Mouse (Mus musculus) ES-Bruce4 (cell line): ENCODE data around the gene Foxs1. TPM values are rescaled to one million over a fixed set of nuclear protein-coding genes. Genes with fewer than 3 reads are reported as not detected.

Experiments
- H3K27ac ChIP-seq: 2 replicates; pipeline ENCODE4 v1.5.1; 2012; ENCODE audit warnings: low read length, inconsistent platforms; ENCODE audit not compliant: insufficient read depth
- H3K27me3 ChIP-seq: 2 replicates; pipeline ENCODE4 v1.6.1; 2012; ENCODE audit warnings: mild to moderate bottlenecking, low read length, inconsistent platforms; ENCODE audit not compliant: control insufficient read depth, poor library complexity, insufficient read depth, severe bottlenecking
- H3K36me3 ChIP-seq: 2 replicates; pipeline ENCODE4 v1.6.1; 2012; ENCODE audit warnings: inconsistent platforms, mild to moderate bottlenecking, low read length, moderate library complexity; ENCODE audit not compliant: control insufficient read depth, poor library complexity, insufficient read depth, severe bottlenecking
- H3K4me1 ChIP-seq: one replicate; pipeline ENCODE4 v1.8.1; 2011; ENCODE audit warnings: low read length; ENCODE audit not compliant: control insufficient read depth, insufficient read depth
- H3K4me3 ChIP-seq: 2 replicates; pipeline ENCODE4 v1.5.1; 2011; ENCODE audit warnings: low read depth, mild to moderate bottlenecking, low read length
- H3K9ac ChIP-seq: 2 replicates; pipeline ENCODE4 v1.6.1; 2012; ENCODE audit warnings: low read depth, mild to moderate bottlenecking, inconsistent platforms; ENCODE audit not compliant: poor library complexity, severe bottlenecking
- H3K9me3 ChIP-seq: replicated peaks from 2 replicates; pipeline ENCODE4 v1.6.1; 2012; ENCODE audit warnings: mild to moderate bottlenecking, low read length, inconsistent platforms; ENCODE audit not compliant: control insufficient read depth, poor library complexity, insufficient read depth, severe bottlenecking
- CTCF ChIP-seq: IDR thresholded peaks from one replicate; pipeline ENCODE4 v1.8.1; 2011; ENCODE audit warnings: low read depth, low read length
- EP300 ChIP-seq: IDR thresholded peaks from 2 replicates; pipeline ENCODE4 v1.6.1; 2011; ENCODE audit warnings: low read depth, low read length; ENCODE audit not compliant: insufficient read depth
- POLR2A ChIP-seq: IDR thresholded peaks from one replicate; pipeline ENCODE4 v1.8.1; 2011; ENCODE audit warnings: low read length; ENCODE audit not compliant: insufficient read depth
- polyA plus RNA-seq: library from polyadenylated mRNA; stranded (reverse); fragments of >200 nt; gene quantifications from 2 replicates; pipeline ENCODE4 v1.2.4, GENCODE M21; 2011; ENCODE audit warnings: low read depth; ENCODE audit not compliant: missing spikeins, insufficient read depth, insufficient read length

Foxs1 gene
- polyA plus RNA-seq, 1 experiment: not detected

DNA sequence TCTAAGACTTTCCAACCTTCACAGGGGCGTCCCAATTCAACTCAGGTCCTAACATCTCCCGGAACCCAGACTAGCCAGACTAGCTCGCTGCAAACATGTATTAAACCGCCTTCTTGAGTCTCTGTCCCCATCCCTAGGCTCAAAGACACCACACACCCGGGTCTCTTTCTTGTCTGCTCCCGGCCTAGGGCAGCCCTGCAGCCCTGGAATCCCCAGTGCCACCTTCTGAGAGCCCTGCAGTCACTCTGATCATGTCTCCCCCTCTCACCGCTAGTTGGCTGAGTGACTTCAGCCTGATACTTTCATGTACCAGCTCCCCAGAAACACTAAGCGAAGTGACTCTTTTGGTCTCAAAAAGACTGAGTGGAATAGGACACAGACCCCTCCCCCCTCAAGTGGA lies 10.6 kb upstream of the Foxs1 start:
- Histone ChIP-seq H3K9me3 (no peaks in the 10 kb centered on the region), H3K27ac (no peak overlapping the region), H3K9ac (peak overlapping the region; percentile 57; the same call in 1 of the 2 replicates), H3K4me1 (no peaks in the 10 kb centered on the region), H3K36me3 (no peaks in the 10 kb centered on the region), H3K27me3 (peaks cover 19% of the 10 kb centered on the region), H3K4me3 (peak overlapping the region; percentile 51)
- TF ChIP-seq EP300 (no peak), CTCF (no peak), POLR2A (no peak)

DNA sequence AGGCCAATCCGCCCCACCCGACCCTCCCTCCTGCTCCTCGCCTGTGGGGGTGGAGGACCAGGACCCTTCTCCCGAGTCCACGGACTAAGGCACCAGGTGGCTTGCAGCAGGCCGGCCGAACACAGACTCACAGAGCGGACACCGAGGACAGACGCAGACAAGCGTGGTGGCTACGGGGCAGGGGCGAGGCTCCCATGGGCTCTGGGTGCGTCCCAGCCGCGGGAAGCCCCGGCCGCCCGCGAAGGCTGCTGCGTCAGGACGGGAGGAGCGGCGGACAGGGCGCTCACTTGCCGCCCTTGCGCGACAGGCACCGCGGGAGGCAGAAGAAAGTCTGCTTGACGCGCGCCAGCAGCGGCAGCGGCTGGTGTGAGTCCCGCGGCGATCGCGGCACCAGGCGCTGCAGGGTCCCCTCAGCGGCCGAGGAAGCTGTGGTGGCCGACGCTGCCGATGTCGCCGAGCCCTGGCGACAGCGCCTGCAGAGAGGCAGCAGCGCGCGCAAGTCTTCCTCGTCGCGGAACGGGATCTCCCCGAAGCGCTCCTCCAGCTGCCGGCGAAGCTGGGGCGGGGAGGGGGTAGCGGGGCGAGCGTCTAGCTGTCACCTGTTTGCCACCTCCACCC lies 10.0 kb upstream of the Foxs1 start:
- Histone ChIP-seq H3K27ac (no peak overlapping the region), H3K4me1 (no peaks in the 10 kb centered on the region), H3K27me3 (peaks cover 19% of the 10 kb centered on the region), H3K9me3 (no peaks in the 10 kb centered on the region), H3K9ac (peak overlapping the region; percentile 57), H3K36me3 (no peaks in the 10 kb centered on the region), H3K4me3 (peak overlapping the region; percentile 51)
- no peak for TF ChIP-seq POLR2A
- no peak for TF ChIP-seq CTCF

DNA sequence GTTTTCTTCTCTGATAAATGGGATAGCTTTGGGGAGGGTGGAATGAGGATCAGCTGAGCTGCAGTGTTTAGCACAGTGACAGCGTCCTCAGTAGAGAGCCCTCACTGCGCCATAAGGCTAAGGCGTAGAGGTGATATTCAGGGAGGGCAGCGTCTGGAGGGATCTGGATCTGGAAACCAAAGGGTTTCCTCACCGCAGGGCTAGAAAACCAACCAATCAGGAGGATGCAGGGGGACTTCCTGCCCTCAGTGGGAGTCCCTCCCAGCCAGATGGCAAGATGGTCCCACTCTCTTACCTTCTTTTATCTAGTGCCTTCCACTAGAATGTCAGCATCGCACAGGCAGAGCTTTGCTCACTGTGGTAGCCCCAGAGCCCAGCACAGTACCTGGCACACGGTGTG lies 8.8 kb upstream of the Foxs1 start:
- no peak overlapping the region for H3K4me3 ChIP-seq
- no peaks in the 10 kb centered on the region for H3K9me3 ChIP-seq
- H3K27me3 ChIP-seq: peaks cover 19% of the 10 kb centered on the region
- TF ChIP-seq POLR2A (no peak), CTCF (no peak), EP300 (no peak)
- H3K9ac ChIP-seq: no peak overlapping the region
- H3K27ac ChIP-seq: no peak overlapping the region
- no peaks in the 10 kb centered on the region for H3K4me1 ChIP-seq
- no peaks in the 10 kb centered on the region for H3K36me3 ChIP-seq

DNA sequence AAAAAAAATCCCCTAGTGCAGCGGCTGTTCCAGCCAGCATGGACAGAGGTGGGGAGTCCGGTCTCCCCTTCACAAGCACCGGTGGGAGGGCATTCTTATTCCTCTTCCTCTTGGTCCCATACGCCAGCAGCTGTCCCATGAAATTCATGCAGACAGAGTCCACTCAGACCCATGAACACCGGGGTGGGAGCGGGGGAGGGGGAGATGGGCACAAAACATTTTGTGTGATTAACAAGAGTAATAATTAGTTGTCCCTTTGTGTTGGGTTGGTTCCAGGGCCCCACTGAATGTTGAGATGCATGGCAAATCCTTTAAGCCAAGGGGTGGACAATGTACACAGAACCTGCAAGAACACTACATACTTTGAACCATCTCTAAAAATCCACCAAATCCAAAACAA lies 8.1 kb upstream of the Foxs1 start:
- no peaks in the 10 kb centered on the region for H3K9me3 ChIP-seq
- peaks cover 19% of the 10 kb centered on the region for H3K27me3 ChIP-seq
- no peak overlapping the region for H3K4me3 ChIP-seq
- H3K4me1 ChIP-seq: no peaks in the 10 kb centered on the region
- no peak overlapping the region for H3K9ac ChIP-seq
- no peak overlapping the region for H3K27ac ChIP-seq
- no peaks in the 10 kb centered on the region for H3K36me3 ChIP-seq
- no peak for TF ChIP-seq POLR2A
- TF ChIP-seq CTCF: no peak
- TF ChIP-seq EP300: no peak

DNA sequence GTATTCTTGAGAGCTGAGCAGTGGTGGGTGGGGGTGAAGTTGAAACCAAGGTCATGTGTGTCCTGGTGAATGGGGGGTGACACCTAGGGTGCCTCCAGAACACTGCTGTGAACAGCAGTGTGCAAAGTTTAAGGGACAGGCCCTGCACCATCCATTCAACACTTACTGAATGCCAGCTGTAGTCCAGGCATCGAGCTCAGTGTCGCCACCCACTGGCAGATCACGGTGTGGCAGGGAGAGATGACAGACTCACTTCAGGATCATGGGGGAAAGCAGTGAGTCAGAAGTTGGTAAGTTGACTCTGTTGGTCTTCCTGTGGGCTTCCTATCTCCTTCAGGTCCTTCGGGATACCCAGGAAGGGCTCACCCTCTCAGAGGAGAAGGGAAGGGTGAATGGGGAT lies 6.8 kb upstream of the Foxs1 start:
- Histone ChIP-seq H3K36me3 (no peaks in the 10 kb centered on the region), H3K4me1 (no peaks in the 10 kb centered on the region), H3K4me3 (no peak overlapping the region), H3K9me3 (no peaks in the 10 kb centered on the region), H3K27me3 (peaks cover 19% of the 10 kb centered on the region), H3K9ac (no peak overlapping the region), H3K27ac (no peak overlapping the region)
- TF ChIP-seq EP300: no peak
- TF ChIP-seq CTCF: peak; percentile 99
- no peak for TF ChIP-seq POLR2A

DNA sequence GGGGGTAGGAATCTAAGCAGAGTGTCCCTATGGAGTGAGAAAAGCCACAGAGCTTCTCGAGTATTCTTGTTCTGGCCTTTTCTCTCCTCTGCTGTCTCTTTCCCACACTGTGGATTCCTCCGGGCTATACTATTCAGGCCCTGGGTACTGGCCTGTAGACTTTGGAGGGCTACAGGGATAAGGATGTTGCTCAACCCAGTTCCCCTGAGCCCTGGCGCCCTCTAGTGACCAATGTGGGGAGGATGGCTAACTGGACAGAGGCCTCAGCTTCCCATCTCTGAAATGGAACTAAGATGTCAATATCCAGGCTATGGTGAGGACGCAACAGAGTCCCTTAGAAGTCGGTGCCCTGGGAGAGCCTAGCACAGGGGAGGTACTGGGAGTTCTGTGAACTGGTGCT lies 606 bp upstream of the Foxs1 start:
- no peaks in the 10 kb centered on the region for H3K27me3 ChIP-seq
- no peaks in the 10 kb centered on the region for H3K36me3 ChIP-seq
- no peak overlapping the region for H3K4me3 ChIP-seq
- no peak overlapping the region for H3K9ac ChIP-seq
- H3K27ac ChIP-seq: no peak overlapping the region
- no peaks in the 10 kb centered on the region for H3K4me1 ChIP-seq
- no peaks in the 10 kb centered on the region for H3K9me3 ChIP-seq
- TF ChIP-seq EP300 (no peak), POLR2A (no peak), CTCF (peak; percentile 96)
